Mouse (Mus musculus) liver, adult 2 months (tissue): ENCODE results near the gene Ugt1a10.
"Not testable (repeated sequence)": the region's sequence is repeated elsewhere in the genome, so short reads cannot be mapped to it uniquely, and the experiment has no call there.

Experiments used
- CTCF ChIP-seq: fragments of 200-500 bp; IDR thresholded peaks from 2 replicates; pipeline ENCODE4 v1.5.1; 2011; ENCODE audit warnings: low read depth, low read length, control low read depth
- POLR2A ChIP-seq: fragments of 200-500 bp; IDR thresholded peaks from 2 replicates; pipeline ENCODE4 v1.6.1; 2011; ENCODE audit warnings: low read length, control low read depth; ENCODE audit not compliant: insufficient read depth; ENCODE audit errors: extremely low read depth

DNA sequence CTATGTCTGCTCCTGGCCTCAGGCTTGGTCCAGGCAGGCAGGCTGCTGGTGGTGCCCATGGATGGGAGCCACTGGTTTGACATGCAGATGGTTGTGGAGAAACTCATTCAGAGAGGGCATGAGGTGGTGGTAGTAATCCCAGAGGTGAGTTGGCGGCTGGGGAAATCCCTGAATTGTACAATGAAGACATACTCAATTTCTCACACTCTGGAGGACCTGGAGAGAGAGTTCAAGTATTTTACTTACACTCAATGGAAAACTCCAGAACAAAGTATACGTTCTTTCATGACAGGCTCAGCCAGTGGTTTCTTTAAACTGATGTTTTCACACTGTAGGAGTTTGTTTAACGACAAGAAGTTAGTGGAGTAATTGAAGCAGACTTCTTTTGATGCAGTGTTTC lies 29.9 kb upstream of the Ugt1a10 start:
- not testable (repeated sequence) for TF ChIP-seq CTCF, POLR2A
